Mouse (Mus musculus) CH12.LX (cell line): ENCODE data around the gene Hcar2. TPM values are rescaled to one million over a fixed set of nuclear protein-coding genes. Genes with fewer than 3 reads are reported as not detected.
A peak's percentile ranks its signal among the peaks of the same experiment; 100 is the strongest.

Experiments
- DNase-seq: peaks from one replicate; pipeline ENCODE4 v3.0.0-alpha.2; 2013; ENCODE audit errors: extremely low read depth
- H3K27ac ChIP-seq: 2 replicates; pipeline ENCODE4 v1.5.1; 2012; ENCODE audit warnings: low read depth, mild to moderate bottlenecking, control low read depth, moderate library complexity; ENCODE audit not compliant: insufficient read depth
- H3K27me3 ChIP-seq: replicated peaks from 2 replicates; pipeline ENCODE3; 2012; ENCODE audit warnings: inconsistent platforms
- H3K36me3 ChIP-seq, 2 experiments: replicated peaks in 1 of 2; 2 replicates each; pipeline versions ENCODE3 to v1.6.1; 2012; ENCODE audit warnings: inconsistent platforms in 1 of 2, low read length in 1 of 2, mild to moderate bottlenecking in 1 of 2, mixed read lengths in 1 of 2, moderate library complexity in 1 of 2; ENCODE audit not compliant: control insufficient read depth in 1 of 2, insufficient read depth in 1 of 2
- H3K4me1 ChIP-seq, 2 experiments: 2 replicates each; pipeline ENCODE4 v1.6.1; 2012; ENCODE audit warnings: inconsistent platforms in 1 of 2, moderate library complexity in 1 of 2; ENCODE audit not compliant: insufficient read depth in 2 of 2, control insufficient read depth in 1 of 2
- H3K4me2 ChIP-seq: 2 replicates; pipeline ENCODE4 v1.6.1; 2012; ENCODE audit warnings: low read depth, mild to moderate bottlenecking, control low read depth; ENCODE audit not compliant: poor library complexity, insufficient read depth, severe bottlenecking
- H3K4me3 ChIP-seq, 3 experiments: fragments of 150-350 bp in 1 of 3; sonication (generic) in 1 of 3; replicated peaks in 1 of 3; 2 replicates each; pipeline versions ENCODE3 to v1.5.1; 2011 to 2012; ENCODE audit warnings: low read depth in 2 of 3, low read length in 2 of 3, mild to moderate bottlenecking in 2 of 3, moderate library complexity in 2 of 3, control low read depth in 1 of 3, improper control_type of control experiment in 1 of 3, inconsistent platforms in 1 of 3, mixed read lengths in 1 of 3; ENCODE audit not compliant: poor library complexity in 1 of 3
- H3K79me2 ChIP-seq: replicated peaks from 2 replicates; pipeline ENCODE4 v1.6.1; 2012; ENCODE audit warnings: mild to moderate bottlenecking, moderate library complexity; ENCODE audit not compliant: control insufficient read depth, poor library complexity, insufficient read depth, severe bottlenecking; ENCODE audit errors: extremely low read depth
- H3K9ac ChIP-seq: 2 replicates; pipeline ENCODE4 v1.6.1; 2012; ENCODE audit warnings: low read depth, mild to moderate bottlenecking, control low read depth, moderate library complexity; ENCODE audit not compliant: insufficient read depth
- H3K9me3 ChIP-seq: replicated peaks from 2 replicates; pipeline ENCODE3; 2012; ENCODE audit warnings: low read length, inconsistent platforms, mixed read lengths
- BHLHE40 ChIP-seq: IDR thresholded peaks from 2 replicates; pipeline ENCODE4 v1.6.1; 2011; ENCODE audit warnings: mild to moderate bottlenecking, low read depth, low read length, improper control_type of control experiment
- CHD2 ChIP-seq: IDR thresholded peaks from 2 replicates; pipeline ENCODE4 v1.6.1; 2011; ENCODE audit warnings: low read length, improper control_type of control experiment
- CTCF ChIP-seq, 2 experiments: IDR thresholded peaks in 1 of 2; conservative IDR thresholded peaks in 1 of 2; 2 replicates each; pipeline ENCODE4 v1.5.1; 2011 to 2012; ENCODE audit warnings: low read depth in 2 of 2, low read length in 2 of 2, improper control_type of control experiment in 1 of 2, inconsistent platforms in 1 of 2, mild to moderate bottlenecking in 1 of 2, moderate library complexity in 1 of 2
- JUN ChIP-seq: IDR thresholded peaks from 2 replicates; pipeline ENCODE4 v1.6.1; 2011; ENCODE audit warnings: low read depth, mild to moderate bottlenecking, low read length, improper control_type of control experiment, moderate library complexity; ENCODE audit not compliant: insufficient read depth
- JUND ChIP-seq: conservative IDR thresholded peaks from 2 replicates; pipeline ENCODE4 v1.6.1; 2011; ENCODE audit warnings: low read depth, low read length, improper control_type of control experiment
- MXI1 ChIP-seq: IDR thresholded peaks from 2 replicates; pipeline ENCODE4 v1.6.1; 2011; ENCODE audit warnings: mild to moderate bottlenecking, low read depth, low read length, improper control_type of control experiment
- POLR2A ChIP-seq: IDR thresholded peaks from 2 replicates; pipeline ENCODE4 v1.6.1; 2011; ENCODE audit warnings: low read depth, mild to moderate bottlenecking, improper control_type of control experiment, low read length
- RAD21 ChIP-seq: IDR thresholded peaks from 2 replicates; pipeline ENCODE4 v1.6.1; 2011; ENCODE audit warnings: low read depth, mild to moderate bottlenecking, low read length, improper control_type of control experiment, moderate library complexity
- RCOR1 ChIP-seq: conservative IDR thresholded peaks from 2 replicates; pipeline ENCODE4 v1.6.1; 2012; ENCODE audit warnings: low read depth, mild to moderate bottlenecking, inconsistent platforms, low read length, improper control_type of control experiment
- SIN3A ChIP-seq: IDR thresholded peaks from 2 replicates; pipeline ENCODE4 v1.6.1; 2012; ENCODE audit warnings: low read length, improper control_type of control experiment, inconsistent platforms
- SMC3 ChIP-seq: IDR thresholded peaks from 2 replicates; pipeline ENCODE4 v1.6.1; 2011; ENCODE audit warnings: low read depth, low read length, improper control_type of control experiment
- TCF12 ChIP-seq: IDR thresholded peaks from 2 replicates; pipeline ENCODE4 v1.6.1; 2014; ENCODE audit warnings: low read depth, mild to moderate bottlenecking, inconsistent platforms, low read length, improper control_type of control experiment
- USF1 ChIP-seq: IDR thresholded peaks from 2 replicates; pipeline ENCODE4 v1.6.1; 2014; ENCODE audit warnings: low read depth, mild to moderate bottlenecking, inconsistent platforms, low read length, improper control_type of control experiment
- ZC3H11A ChIP-seq: IDR thresholded peaks from 2 replicates; pipeline ENCODE4 v1.6.1; 2012; ENCODE audit warnings: low read depth, mild to moderate bottlenecking, inconsistent platforms, low read length, improper control_type of control experiment
- ZKSCAN1 ChIP-seq: IDR thresholded peaks from 2 replicates; pipeline ENCODE4 v1.6.1; 2012; ENCODE audit warnings: low read depth, inconsistent platforms, low read length, improper control_type of control experiment, borderline replicate concordance
- dilution Hi-C: fragments of 300-500 bp; cut with MboI; formaldehyde crosslinking; loops from 2 replicates; pipeline ENCODE4 v1.14.3; 2020; ENCODE audit warnings: low sequenced_read_pairs; ENCODE audit not compliant: extremely low pct_unique_long_range_greater_than_20kb, extremely low pct_ligation_motif_present
- in situ Hi-C: fragments of 300-500 bp; cut with MboI; formaldehyde crosslinking; loops from 3 replicates; pipeline ENCODE4 v1.14.3; 2019; ENCODE audit warnings: low sequenced_read_pairs, low pct_ligation_motif_present, low pct_unique_long_range_greater_than_20kb, mixed read lengths
- polyA plus RNA-seq: library from polyadenylated mRNA; unstranded; fragments of >175 nt; gene quantifications from 2 replicates; pipeline ENCODE4 v1.2.1, GENCODE M21; 2012; ENCODE audit warnings: low read depth; ENCODE audit not compliant: insufficient read length
- total RNA-seq, 2 experiments: library from RNA; depleted of rRNA; stranded (reverse); fragments of 300-350 nt in 1 of 2; fragments of >200 nt in 1 of 2; gene quantifications; 2 replicates each; pipeline ENCODE4 v1.2.3; 2012 to 2014

Gene Hcar2
- total and polyA plus RNA-seq, 3 experiments: not detected

- H3K27me3 ChIP-seq: no peaks in the 10 kb centered on the region
- H3K4me3 ChIP-seq: no peak overlapping the region
- in situ Hi-C loops: no loop called here
- dilution Hi-C loops: no loop called here
- no peak overlapping the region for H3K9ac ChIP-seq
- H3K9me3 ChIP-seq: no peaks in the 10 kb centered on the region
- no peaks in the 10 kb centered on the region for H3K79me2 ChIP-seq
- H3K4me1 ChIP-seq: peaks cover 0 to 17% of the 10 kb centered on the region in 2 experiments; a peak in 2 of 4 replicates
- no peak for DNase-seq
- peaks cover 4 to 22% of the 10 kb centered on the region in 2 experiments for H3K36me3 ChIP-seq
- TF ChIP-seq JUND (no peak), ZKSCAN1 (no peak), SIN3A (no peak), RAD21 (peak; percentile 58), CTCF (conservative IDR thresholded peaks at IDR 0.05 in 1 of 2, IDR thresholded peaks at IDR 0.05 in 1 of 2; ENCODE audit: low read depth in 2 of 2, low read length in 2 of 2) (peak in 1 of 2 experiments; percentile 50; a peak in 2 of 4 replicates), BHLHE40 (no peak), SMC3 (peak; percentile 39), TCF12 (no peak), USF1 (no peak), CHD2 (no peak), JUN (no peak), POLR2A (no peak)
- no peak overlapping the region for H3K4me2 ChIP-seq
- H3K27ac ChIP-seq: no peak overlapping the region
Measured at GRCm38 (mm10) chr5:123827659-123828091, 37.6 kb downstream of the Hcar2 start.

GRCm38 (mm10) chr5:123822706-123823105 is 42.6 kb downstream of the Hcar2 start:
- peak; percentile 28 for DNase-seq
- H3K4me1 ChIP-seq: peaks cover 10 to 34% of the 10 kb centered on the region in 2 experiments
- H3K9me3 ChIP-seq: no peaks in the 10 kb centered on the region
- H3K27me3 ChIP-seq: no peaks in the 10 kb centered on the region
- in situ Hi-C loops (loop anchor here (5.0 kb wide), 1 partner anchor 85 kb away; the partner anchor contains the start of gene Denr), dilution Hi-C loops (no loop called here)
- no peaks in the 10 kb centered on the region for H3K79me2 ChIP-seq
- H3K27ac ChIP-seq: no peak overlapping the region
- H3K36me3 ChIP-seq: peaks cover 26 to 59% of the 10 kb centered on the region in 2 experiments
- H3K4me2 ChIP-seq: no peak overlapping the region
- no peak overlapping the region for H3K4me3 ChIP-seq
- H3K9ac ChIP-seq: no peak overlapping the region
- TF ChIP-seq RCOR1 (no peak), ZC3H11A (no peak), MXI1 (no peak), BHLHE40 (peak; percentile 20; the same call in 1 of the 2 replicates), ZKSCAN1 (no peak)
- TF ChIP-seq, all 38 proteins: peak for 1

- H3K9me3 ChIP-seq: no peaks in the 10 kb centered on the region
- no peak overlapping the region for H3K9ac ChIP-seq
- no peak for TF ChIP-seq SIN3A
- no peak for TF ChIP-seq USF1
- TF ChIP-seq, all 38 proteins: peak for 0
- dilution Hi-C loops (no loop called here), in situ Hi-C loops (loop anchor here (5.0 kb wide), 1 partner anchor 86 kb away; the partner anchor contains the start of gene Denr)
- no peaks in the 10 kb centered on the region for H3K79me2 ChIP-seq
- DNase-seq: no peak
- H3K4me3 ChIP-seq: no peak overlapping the region
- H3K27ac ChIP-seq: peak overlapping the region; percentile 39
- H3K4me1 ChIP-seq: peaks cover 10 to 34% of the 10 kb centered on the region in 2 experiments
- no peaks in the 10 kb centered on the region for H3K27me3 ChIP-seq
- H3K36me3 ChIP-seq: peaks cover 30 to 67% of the 10 kb centered on the region in 2 experiments
- no peak overlapping the region for H3K4me2 ChIP-seq
Measured at GRCm38 (mm10) chr5:123821264-123821571, 44.1 kb downstream of the Hcar2 start.
